Mouse (Mus musculus): Measurements from ENCODE around the gene Dock4.

Gene Dock4

DNA sequence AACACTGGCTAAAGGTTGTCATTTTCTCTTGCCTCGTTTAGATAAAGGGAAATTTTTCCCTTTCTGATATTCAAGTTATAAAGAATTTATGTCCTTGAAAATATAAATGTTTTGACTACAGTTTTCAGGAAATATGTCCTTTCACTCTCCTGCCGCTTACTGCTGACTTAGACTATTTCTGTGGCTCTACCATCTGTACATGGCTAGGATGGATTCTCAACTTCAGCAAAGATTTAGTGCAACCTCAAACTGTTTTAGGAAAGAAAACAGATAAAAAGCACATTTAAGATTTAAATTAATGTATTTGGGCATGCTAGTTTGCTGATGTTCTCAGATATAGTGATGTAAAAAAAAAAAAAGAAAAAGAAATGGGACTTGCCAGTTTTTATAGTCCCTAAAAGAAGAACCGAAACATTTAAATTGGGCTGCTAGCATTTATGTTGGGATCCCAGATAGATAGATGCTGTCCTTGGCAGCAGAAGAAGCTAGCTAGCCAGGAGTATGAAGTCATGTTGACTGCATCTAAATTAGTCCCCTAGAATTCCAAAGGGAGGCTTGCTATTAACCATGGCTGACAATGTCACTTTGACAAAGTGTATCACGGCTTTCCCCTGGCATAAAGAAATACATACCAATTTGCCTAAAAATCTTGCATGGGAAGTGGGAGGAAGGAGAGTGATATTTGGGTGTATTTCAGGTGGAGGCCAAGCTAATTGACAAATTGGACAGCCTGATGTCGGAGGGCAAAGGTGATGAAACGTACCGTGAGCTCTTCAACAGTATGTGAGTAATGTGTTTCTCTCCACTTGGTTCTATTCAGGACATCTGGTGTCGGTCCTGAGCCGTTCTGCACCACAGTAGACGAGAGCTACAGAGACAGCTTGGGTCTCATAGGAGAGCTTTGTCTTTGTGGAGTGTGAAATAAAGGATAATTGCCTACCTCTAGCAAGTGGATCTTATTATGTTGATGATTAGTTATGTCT, 343.9 kb downstream of the Dock4 start:
- no peak for DNase-seq

- DNase-seq = no peak
These were observed 345.5 kb downstream of the Dock4 start for GRCm38 (mm10) chr12:40791221-40791620.

DNA sequence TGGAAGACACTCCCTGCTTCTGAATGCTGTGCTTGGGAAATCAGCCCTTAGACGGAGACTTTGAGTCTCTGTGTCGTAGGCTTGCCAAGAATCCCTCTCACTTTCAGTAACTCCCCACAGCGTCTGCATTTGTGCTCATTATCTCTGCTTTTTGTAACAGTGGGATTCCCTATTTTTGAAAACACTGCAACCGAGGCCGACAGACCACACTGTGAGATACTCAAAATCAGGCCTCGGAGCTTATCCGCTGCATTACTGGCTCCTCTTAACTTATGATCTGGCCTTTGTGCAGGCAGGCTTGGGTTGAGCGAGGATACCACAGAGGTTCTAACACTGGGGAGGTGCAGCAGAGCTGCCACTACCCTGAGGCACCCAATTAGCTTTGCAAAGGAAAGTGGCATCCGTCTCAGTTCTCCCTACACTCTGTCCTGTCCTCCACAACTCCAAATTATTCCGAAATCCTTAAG, 346.5 kb downstream of the Dock4 start:
- DNase-seq = no peak

DNA sequence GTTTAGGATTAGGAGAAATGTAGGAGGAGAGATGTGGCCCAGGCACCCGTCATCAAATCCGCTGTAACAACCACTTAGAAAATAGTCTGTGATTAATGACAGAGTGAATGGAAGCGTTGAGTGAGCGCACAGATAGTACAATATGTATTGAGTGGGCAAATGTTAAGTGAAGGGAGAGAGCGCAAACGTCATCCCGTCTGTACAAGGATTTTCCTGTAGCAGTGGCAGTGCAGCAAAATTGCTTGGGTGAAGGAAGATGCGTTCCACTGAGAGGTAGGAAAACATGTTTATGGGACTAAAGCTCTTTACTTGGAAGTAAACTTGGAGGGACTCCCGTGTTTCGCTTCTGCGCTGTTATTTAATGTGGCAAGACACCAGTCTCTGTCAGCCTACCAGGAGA, 348.3 kb downstream of the Dock4 start:
- DNase-seq = no peak

DNA sequence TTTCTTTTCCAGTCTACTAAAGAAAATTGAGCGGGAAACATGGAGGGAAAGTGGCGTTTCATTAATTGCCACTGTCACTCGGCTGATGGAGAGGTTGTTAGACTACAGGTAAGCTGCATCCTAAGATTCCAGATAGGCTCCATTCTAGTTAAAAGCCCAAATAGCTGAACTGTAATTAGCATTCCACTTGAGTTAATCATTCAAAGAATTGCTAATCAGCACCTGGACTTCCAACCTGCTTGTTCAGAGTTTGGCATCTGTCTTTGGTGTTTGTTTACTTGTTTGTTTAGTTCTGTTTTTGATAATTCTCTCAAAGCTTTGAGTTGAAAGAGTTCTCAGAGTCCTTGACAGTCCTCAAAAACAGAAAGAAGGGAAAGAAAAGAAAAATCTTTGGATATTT, 349.0 kb downstream of the Dock4 start:
- peak; percentile 34 for DNase-seq

DNA sequence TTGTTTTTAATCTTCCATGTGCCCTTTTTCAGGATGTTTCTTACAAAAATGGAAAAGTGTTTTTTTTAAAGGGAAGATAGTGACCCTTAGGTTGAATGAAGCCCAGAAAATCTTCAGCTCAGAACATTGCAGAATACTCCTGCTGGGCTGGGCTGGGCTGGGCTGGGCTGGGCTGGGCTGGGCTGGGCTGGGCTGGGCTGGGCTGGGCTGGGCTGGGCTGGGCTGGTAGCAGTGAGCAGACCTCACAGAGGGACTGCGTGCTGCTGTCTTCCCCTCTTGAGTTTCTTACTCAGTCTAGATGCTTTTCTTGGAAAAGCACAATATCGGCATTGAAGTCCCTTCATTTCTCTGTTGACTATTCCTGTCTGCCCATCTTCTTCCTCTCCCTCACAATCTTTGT, 350.0 kb downstream of the Dock4 start:
- no peak for DNase-seq

- DNase-seq = no peak
These were observed 351.2 kb downstream of the Dock4 start for GRCm38 (mm10) chr12:40796813-40797491.

DNA sequence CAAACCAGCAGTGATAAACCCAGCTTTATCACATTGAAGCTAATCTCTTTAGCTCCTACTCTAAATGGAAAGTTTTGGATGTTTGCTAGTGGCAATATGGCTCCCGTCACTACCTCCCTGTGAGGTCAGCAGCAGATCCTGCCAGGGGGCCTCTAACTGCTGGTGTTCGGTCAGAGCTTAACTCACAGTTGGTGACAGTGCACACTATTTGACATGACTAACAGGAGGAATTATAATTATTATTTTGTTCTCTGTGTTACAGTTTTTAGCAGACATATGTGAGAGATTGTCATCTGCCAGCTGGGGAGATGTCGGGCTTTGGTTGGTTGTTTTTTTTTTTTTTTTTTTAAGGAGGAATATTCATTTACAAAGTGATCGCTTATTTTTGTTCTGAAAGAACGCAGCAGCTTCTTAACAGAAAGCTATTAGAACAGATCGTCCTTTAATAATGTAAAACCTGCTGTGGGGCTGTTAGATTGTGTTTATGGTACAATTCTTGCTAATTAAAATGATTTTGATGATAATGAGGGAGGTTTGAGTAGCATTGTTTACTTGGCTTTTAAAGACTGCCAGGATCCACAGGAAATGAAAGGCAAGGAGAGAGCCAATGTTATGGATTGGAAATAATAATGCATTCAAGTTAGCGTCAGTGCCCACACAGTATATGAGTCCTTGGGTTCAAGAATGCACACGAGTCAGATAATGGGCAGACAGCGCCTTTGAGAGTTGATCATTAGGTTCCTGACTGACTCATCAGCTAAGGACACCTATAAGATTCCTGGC, 352.0 kb downstream of the Dock4 start:
- DNase-seq = no peak

DNA sequence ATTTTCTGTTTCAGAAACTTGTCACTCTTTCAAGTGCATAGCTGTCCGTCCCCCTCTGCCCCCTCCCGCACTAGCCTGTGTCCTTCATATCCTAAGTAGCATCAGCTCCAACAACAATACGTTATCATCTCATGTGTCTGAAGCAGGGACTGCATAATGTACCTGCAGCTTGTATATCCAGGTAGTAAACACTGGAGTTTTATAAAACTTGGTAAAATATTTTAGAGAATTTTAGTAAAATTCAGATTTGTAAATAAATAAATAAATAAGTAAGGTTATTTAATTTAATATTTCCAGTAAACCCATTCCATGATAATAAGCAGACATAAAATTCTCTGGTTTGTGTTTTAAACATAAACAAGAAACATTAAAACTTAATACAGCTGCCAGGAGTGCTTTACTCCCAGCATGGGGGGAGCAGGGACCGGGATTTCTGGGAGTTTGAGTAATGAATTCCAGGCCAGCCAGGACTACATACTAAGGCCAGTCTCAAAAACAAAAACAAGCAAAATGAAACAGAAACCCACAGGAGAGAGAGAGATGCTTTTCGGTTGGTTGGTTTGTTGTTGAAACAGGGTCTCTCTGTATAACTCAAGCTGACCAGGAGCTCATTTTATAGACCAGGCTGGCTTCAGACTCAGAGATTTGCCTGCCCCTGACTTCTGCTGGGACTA, 352.7 kb downstream of the Dock4 start:
- no peak for DNase-seq

DNA sequence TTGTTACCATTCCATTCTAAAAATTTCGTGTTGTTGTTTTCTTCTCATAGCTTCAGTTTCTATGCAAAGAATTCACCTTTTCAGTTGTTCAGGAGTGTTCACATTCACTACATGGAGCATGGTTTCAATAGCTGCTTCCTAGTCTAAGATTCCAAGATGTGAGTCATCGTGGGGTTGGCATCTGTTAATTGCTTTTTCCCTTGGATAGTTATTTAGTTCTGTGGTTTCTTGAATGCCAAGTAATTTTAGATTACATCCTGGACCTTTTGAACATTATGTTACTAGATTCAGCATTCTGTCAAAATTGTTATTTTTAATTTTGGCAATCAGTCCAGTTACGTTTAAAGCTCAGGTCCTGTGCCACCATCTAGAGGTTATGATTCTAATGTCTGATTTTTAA, 355.7 kb downstream of the Dock4 start:
- DNase-seq = no peak

DNA sequence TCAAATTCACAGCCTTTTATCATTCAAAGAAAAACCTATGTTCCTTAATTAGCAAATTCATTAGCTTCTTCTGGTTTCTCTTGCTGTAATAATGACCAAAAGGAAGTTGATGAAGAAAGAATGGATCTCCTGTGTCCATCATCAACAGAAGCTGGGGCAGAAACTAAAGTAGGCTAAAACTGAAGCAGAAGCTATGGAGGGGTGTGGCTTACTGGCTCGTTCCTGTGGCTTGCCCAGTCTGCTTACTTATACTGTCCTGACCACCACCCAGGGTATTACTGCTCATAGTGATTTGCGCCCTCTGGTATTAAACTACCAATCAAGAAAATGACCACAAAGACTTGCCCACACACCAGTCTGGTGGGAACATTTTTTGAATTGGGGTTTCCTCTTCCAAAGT, 359.5 kb downstream of the Dock4 start:
- DNase-seq = no peak

DNA sequence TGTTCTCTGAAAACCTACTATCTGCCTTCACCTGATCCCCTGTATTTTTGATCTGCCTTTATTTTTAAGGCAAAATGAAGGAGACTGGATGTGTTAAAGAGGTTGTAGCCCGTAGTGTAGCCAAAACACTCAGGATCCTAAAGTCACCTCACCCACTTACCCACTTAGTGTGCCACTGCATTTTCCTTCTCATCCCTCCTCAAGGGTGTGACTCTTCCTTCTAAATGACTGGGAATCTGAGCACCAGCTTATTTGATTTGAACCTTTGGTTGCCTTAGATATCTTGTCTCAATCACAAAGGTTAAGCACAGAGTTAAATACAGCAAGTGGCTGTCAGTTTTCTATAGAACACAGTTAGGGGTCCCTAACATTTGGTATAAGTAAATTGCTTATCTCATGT, 362.2 kb downstream of the Dock4 start:
- no peak for DNase-seq

DNA sequence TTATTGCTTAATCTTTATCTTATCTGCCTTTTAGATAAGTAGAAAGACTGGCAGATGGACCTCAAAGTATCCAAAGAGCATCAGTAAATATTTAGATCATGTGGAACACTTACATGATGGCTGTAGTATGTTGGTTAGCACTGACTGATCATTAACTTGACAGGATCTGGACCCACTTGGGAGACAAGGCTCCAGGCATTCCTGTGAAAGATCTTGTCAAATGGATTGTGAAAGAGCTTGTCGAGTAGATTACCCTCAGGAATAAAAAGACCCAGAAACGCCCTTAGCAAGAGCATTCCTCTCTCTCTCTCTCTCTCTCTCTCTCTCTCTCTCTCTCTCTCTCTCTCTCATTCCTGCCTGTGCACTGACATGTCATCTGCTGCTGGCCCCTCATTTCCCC, 367.7 kb downstream of the Dock4 start:
- DNase-seq = no peak

GRCm38 (mm10) chr12:40814659-40815363, 369.1 kb downstream of the Dock4 start:
- no peak for DNase-seq

DNA sequence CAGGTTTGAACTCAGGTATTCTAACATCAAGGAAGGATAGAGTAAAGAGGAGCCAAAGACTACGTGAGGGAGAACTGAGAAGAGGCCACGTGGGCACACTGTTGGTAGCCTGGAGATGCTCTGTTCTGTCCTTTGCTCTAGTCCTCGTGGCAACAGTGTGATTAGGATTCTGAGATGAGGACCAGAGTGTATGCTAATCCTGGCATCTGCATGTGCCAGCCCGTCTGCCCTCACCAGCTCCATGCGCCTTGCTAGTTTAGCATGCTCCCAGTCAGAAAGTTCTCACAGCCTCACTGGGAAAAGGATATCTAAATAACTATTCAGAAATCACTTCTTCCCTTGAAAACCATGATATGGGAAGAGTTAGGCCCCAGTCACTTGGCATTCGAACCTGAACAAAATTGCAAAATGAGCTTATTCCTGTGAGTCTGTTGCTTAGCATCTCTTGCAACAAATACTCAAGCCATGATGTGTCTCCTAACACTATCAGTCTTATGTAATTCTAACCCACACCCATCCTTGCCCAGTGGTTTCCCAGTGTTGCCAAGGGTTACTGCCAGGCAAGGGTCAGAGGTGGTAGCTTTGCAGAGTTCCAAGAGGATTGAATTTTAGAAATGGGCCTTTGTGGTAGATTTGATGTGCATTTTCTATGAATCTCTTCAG, 372.4 kb downstream of the Dock4 start:
- no peak for DNase-seq

- no peak for DNase-seq
These were observed 377.9 kb downstream of the Dock4 start for GRCm38 (mm10) chr12:40823631-40824030.

DNA sequence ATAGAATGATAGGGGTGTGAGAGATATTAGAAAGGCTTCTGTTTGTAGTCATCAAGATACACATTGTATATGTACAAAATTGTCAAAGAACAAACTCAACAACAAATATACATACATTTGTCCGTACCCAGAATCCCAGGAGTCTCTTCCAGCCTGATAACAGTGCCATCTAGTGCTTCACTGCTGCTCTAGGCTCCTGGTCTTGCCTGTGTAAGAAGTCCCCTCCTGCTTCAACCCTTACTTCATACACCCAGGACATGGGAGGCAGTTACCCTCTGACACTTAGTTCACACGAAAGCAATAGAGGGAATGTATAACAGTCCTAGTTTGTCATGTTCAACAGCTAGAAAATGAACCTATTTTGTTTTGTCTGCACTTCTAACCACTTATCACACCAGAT, 378.5 kb downstream of the Dock4 start:
- no peak for DNase-seq

DNA sequence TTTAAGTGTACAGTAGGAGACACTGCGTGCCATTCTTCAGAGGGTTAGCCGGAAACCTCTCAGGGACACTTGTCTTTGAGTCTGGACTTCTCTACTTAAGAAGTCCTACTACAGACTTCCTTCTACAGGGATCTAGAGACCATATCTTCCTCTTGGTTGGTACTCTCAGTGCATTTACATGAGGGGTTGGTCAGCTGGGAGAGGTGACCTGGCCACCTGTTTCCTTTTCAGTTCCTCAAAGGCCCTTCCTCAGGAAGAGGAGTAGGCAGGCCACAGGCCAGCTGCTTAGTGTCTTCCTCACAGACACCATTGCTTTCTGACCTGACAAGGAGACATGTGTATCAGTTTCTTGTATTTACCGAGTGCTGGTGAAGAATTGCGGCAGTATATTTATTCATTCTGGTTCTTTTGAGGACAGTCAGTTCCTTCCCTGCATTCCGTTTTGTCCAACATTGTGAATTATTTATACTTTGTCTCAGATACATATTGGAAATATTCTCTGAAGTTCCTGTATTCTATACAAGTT, 380.2 kb downstream of the Dock4 start:
- DNase-seq = no peak

DNA sequence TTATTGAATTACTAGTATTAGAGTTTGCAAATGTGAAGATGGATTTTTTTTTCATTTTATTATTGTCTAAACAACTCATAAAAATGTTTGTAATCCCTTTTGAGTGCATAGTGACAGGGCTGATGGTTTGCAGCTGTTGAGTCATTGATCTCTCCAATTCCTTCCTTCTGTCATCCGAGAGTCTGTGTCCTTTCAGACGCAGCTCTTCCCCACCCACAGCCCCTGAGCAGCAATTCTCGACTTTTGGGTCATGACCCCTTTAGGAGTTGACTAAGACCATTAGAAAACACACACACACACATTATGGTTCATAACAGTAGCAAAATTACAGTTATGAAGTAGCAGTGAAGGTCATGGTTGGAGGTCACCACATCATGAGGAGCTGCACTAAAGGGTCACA, 380.7 kb downstream of the Dock4 start:
- no peak for DNase-seq

DNA sequence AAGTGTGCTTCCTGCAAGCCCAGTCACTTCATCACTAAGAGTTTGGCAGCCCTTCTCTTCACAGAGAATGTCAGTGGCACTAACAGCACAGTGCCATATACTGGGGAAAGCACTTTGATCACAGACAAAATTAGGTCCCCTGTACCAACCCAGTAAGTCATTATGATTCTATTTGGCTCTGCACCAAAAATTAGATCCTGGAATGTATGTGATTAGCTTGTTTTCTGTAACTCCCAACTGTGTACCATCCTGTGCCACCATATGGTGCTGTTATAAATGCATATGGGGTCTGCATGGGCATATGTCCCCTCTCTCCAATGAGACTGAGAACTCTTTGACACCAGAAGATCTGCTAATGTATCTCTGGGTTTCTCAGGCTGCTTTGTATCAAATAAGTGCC, 382.3 kb downstream of the Dock4 start:
- no peak for DNase-seq

GRCm38 (mm10) chr12:40829269-40829668, 383.5 kb downstream of the Dock4 start:
- no peak for DNase-seq

Measured in kidney, adult 11 months (tissue).